Mouse (Mus musculus): Measurements from ENCODE around the gene Rptor. TPM values are rescaled to one million over a fixed set of nuclear protein-coding genes. Genes with fewer than 3 reads are reported as not detected.

The Rptor gene
- polyA plus RNA-seq, 1 experiment from 2014 or later: 9.3 TPM

GRCm38 (mm10) chr11:119948305-119948704 is 345.6 kb downstream of the Rptor start:
- no peak overlapping the region for H3K9ac ChIP-seq
- H3K27me3 ChIP-seq (replicated peaks): no peaks in the 10 kb centered on the region
- H3K4me1 ChIP-seq: peaks cover 42% of the 10 kb centered on the region
- no peak overlapping the region for H3K27ac ChIP-seq
- WGBS: 62% methylated on average over 4 of the region's 4 CpGs
- no peak overlapping the region for H3K4me3 ChIP-seq (replicated peaks)
- no peak overlapping the region for H3K4me2 ChIP-seq
- no peak for ATAC-seq (ENCODE audit: insufficient read depth, low FRiP score, low read depth)
- H3K9me3 ChIP-seq: no peaks in the 10 kb centered on the region
- no peaks in the 10 kb centered on the region for H3K36me3 ChIP-seq

DNA sequence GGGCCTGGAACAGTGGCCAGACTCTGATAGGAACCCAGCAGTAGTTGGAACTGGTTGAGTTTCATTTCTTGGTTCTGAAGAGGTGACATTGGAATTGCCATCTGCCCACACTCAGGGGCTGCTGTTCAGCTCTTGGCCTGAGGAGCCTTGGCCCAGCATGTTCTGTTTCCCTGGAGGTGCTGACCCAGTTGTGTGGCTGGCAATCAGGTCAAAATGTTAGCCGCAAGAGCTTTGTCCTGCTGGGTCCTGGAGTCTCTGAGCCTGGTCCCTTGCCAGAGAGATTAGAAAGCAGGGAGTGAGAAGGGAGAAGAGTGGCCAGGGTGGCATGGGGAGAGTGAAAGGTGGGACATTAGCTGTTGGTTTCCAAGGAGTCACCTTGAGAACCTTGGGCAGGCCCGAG is 346.1 kb downstream of the Rptor start:
- ATAC-seq (ENCODE audit: insufficient read depth, low FRiP score, low read depth): no peak
- H3K4me3 ChIP-seq (replicated peaks): no peak overlapping the region
- WGBS: 73% methylated on average over 2 of the region's 2 CpGs
- H3K27me3 ChIP-seq (replicated peaks): no peaks in the 10 kb centered on the region
- no peaks in the 10 kb centered on the region for H3K36me3 ChIP-seq
- H3K9ac ChIP-seq: no peak overlapping the region
- H3K4me2 ChIP-seq: no peak overlapping the region
- no peaks in the 10 kb centered on the region for H3K9me3 ChIP-seq
- no peak overlapping the region; the same call in 1 of the 2 replicates for H3K27ac ChIP-seq
- H3K4me1 ChIP-seq: peaks cover 40% of the 10 kb centered on the region

Other genes with a start within 250 kb of the Rptor start
- 8.2 and 8.3 TPM in 2 replicates for gene Sgsh, start 247.4 kb upstream of the Rptor start, polyA plus RNA-seq (2015; fragmentation: Nextera tagmentation; extraction: Ambion mirVana)
- 9.2 and 9.9 TPM in 2 replicates for gene Slc26a11, start 247.3 kb upstream of the Rptor start, polyA plus RNA-seq (2015; fragmentation: Nextera tagmentation; extraction: Ambion mirVana)
- 7.3 and 7.6 TPM in 2 replicates for gene Rnf213, start 209.8 kb upstream of the Rptor start, polyA plus RNA-seq (2015; fragmentation: Nextera tagmentation; extraction: Ambion mirVana)
- gene Endov, start 111.6 kb upstream of the Rptor start, polyA plus RNA-seq (2015; fragmentation: Nextera tagmentation; extraction: Ambion mirVana): 11.5 and 13.5 TPM in 2 replicates
- gene Nptx1, start 55.2 kb upstream of the Rptor start, polyA plus RNA-seq (2015; fragmentation: Nextera tagmentation; extraction: Ambion mirVana): 0.59 and 0.63 TPM in 2 replicates